Mouse (Mus musculus) G1E (cell line): ENCODE results near the gene Mcrip2. TPM values are rescaled to one million over a fixed set of nuclear protein-coding genes. Genes with fewer than 3 reads are reported as not detected.

ENCODE experiments used
- ATAC-seq: 2 replicates; pipeline ENCODE4 v1.8.0; 2016; ENCODE audit warnings: mild to moderate bottlenecking; ENCODE audit not compliant: insufficient number of reproducible peaks, poor library complexity, low FRiP score, severe bottlenecking; ENCODE audit errors: extremely low read depth
- DNase-seq: peaks from one replicate; pipeline ENCODE4 v3.0.0; 2012; ENCODE audit warnings: low spot score
- H3K27me3 ChIP-seq: 2 replicates; pipeline ENCODE4 v1.6.1; 2012; ENCODE audit warnings: mild to moderate bottlenecking, low read length, inconsistent platforms; ENCODE audit not compliant: insufficient read depth
- H3K36me3 ChIP-seq: replicated peaks from 2 replicates; pipeline ENCODE3; 2012; ENCODE audit warnings: mild to moderate bottlenecking, inconsistent platforms
- H3K4me1 ChIP-seq: 2 replicates; pipeline ENCODE4 v1.6.1; 2012; ENCODE audit warnings: low read depth, low read length, inconsistent platforms, mixed read lengths; ENCODE audit not compliant: insufficient read depth
- H3K4me3 ChIP-seq: 2 replicates; pipeline ENCODE4 v1.5.1; 2012; ENCODE audit warnings: low read depth, mild to moderate bottlenecking, inconsistent platforms, low read length, moderate library complexity, mixed read lengths
- H3K9me3 ChIP-seq: replicated peaks from 2 replicates; pipeline ENCODE4 v1.6.1; 2012; ENCODE audit warnings: inconsistent platforms
- CTCF ChIP-seq: IDR thresholded peaks from 2 replicates; pipeline ENCODE4 v1.5.1; 2012; ENCODE audit warnings: low read depth, low read length, inconsistent platforms, mixed read lengths
- GATA1 ChIP-seq: IDR thresholded peaks from 2 replicates; pipeline ENCODE4 v1.6.1; 2012; ENCODE audit warnings: borderline replicate concordance, low read length, inconsistent platforms, mixed read lengths
- GATA2 ChIP-seq: IDR thresholded peaks from 2 replicates; pipeline ENCODE4 v1.6.1; 2012; ENCODE audit warnings: low read depth, low read length, inconsistent platforms, borderline replicate concordance
- POLR2AphosphoS5 ChIP-seq: IDR thresholded peaks from 2 replicates; pipeline ENCODE4 v1.6.1; 2012; ENCODE audit warnings: low read depth, low read length, inconsistent platforms; ENCODE audit not compliant: insufficient replicate concordance
- TAL1 ChIP-seq: conservative IDR thresholded peaks from 2 replicates; pipeline ENCODE4 v1.6.1; 2012; ENCODE audit warnings: low read depth, low read length, inconsistent platforms, mixed read lengths
- polyA plus RNA-seq: library from polyadenylated mRNA; stranded (reverse); fragments of >175 nt; gene quantifications from 2 replicates; pipeline ENCODE4 v1.2.3, GENCODE M21; 2012
- total RNA-seq, 2 experiments: library from RNA; stranded (forward) in 1 of 2; stranded (reverse) in 1 of 2; fragments of 200-1000 nt in 1 of 2; fragments of >200 nt in 1 of 2; fragmentation: Nextera tagmentation in 1 of 2; gene quantifications; 2 replicates each; pipeline ENCODE4 v1.2.3; 2014 to 2017

The Mcrip2 gene
- total and polyA plus RNA-seq, 3 experiments, result 4.4 to 77.6 (median 8.7) TPM

GRCm38 (mm10) chr17:25913186-25913876, 44.8 kb upstream of the Mcrip2 start:
- H3K27me3 ChIP-seq, result no peaks in the 10 kb centered on the region
- H3K4me1 ChIP-seq, result peaks cover 45% of the 10 kb centered on the region
- H3K4me3 ChIP-seq, result no peak overlapping the region
- no peak for DNase-seq
- TF ChIP-seq GATA1 (no peak), CTCF (no peak), GATA2 (no peak), POLR2AphosphoS5 (no peak), TAL1 (no peak)
- peaks cover 70% of the 10 kb centered on the region for H3K36me3 ChIP-seq
- ATAC-seq, result no peak
- H3K9me3 ChIP-seq, result no peaks in the 10 kb centered on the region

- no peak overlapping the region for H3K4me3 ChIP-seq
- H3K36me3 ChIP-seq, result peaks cover 68% of the 10 kb centered on the region
- no peaks in the 10 kb centered on the region for H3K27me3 ChIP-seq
- ATAC-seq (no peak), DNase-seq (no peak)
- peaks cover 30% of the 10 kb centered on the region for H3K4me1 ChIP-seq
- H3K9me3 ChIP-seq, result no peaks in the 10 kb centered on the region
- TF ChIP-seq GATA1 (no peak), GATA2 (no peak)
These were observed 43.3 kb upstream of the Mcrip2 start for GRCm38 (mm10) chr17:25911816-25912215.

- Histone ChIP-seq H3K4me3 (no peak overlapping the region), H3K4me1 (peaks cover 8% of the 10 kb centered on the region), H3K36me3 (peaks cover 51% of the 10 kb centered on the region), H3K9me3 (no peaks in the 10 kb centered on the region), H3K27me3 (no peaks in the 10 kb centered on the region)
- DNase-seq (no peak), ATAC-seq (no peak)
- no peak for TF ChIP-seq POLR2AphosphoS5
- TF ChIP-seq GATA1, result no peak
- no peak for TF ChIP-seq CTCF
- TF ChIP-seq GATA2, result no peak
- no peak for TF ChIP-seq TAL1
These were observed 39.1 kb upstream of the Mcrip2 start for GRCm38 (mm10) chr17:25907640-25908039.

- H3K36me3 ChIP-seq, result peaks cover 57% of the 10 kb centered on the region
- H3K27me3 ChIP-seq, result no peaks in the 10 kb centered on the region
- no peak for DNase-seq
- TF ChIP-seq GATA1 (no peak), POLR2AphosphoS5 (no peak), GATA2 (no peak), TAL1 (no peak), CTCF (no peak)
- ATAC-seq, result no peak
- H3K4me1 ChIP-seq, result no peaks in the 10 kb centered on the region
- no peak overlapping the region for H3K4me3 ChIP-seq
- H3K9me3 ChIP-seq, result peaks cover 2% of the 10 kb centered on the region; the same call in 1 of the 2 replicates
These were observed 34.5 kb upstream of the Mcrip2 start for GRCm38 (mm10) chr17:25903061-25903460.

GRCm38 (mm10) chr17:25900193-25900592, 31.6 kb upstream of the Mcrip2 start:
- Histone ChIP-seq H3K9me3 (peaks cover 2% of the 10 kb centered on the region; the same call in 1 of the 2 replicates), H3K27me3 (no peaks in the 10 kb centered on the region), H3K4me3 (no peak overlapping the region), H3K36me3 (peaks cover 48% of the 10 kb centered on the region), H3K4me1 (peaks cover 8% of the 10 kb centered on the region)
- ATAC-seq (no peak), DNase-seq (no peak)
- TF ChIP-seq POLR2AphosphoS5 (no peak), TAL1 (no peak), CTCF (no peak)

- no peak for ATAC-seq
These were observed 27.3 kb upstream of the Mcrip2 start for GRCm38 (mm10) chr17:25895891-25896290.

More at GRCm38 (mm10) chr17:25895891-25896290, 27.3 kb upstream of the Mcrip2 start:
- H3K36me3 ChIP-seq, result peaks cover 48% of the 10 kb centered on the region
- H3K4me3 ChIP-seq, result no peak overlapping the region
- TF ChIP-seq TAL1 (no peak), GATA2 (no peak), GATA1 (no peak), POLR2AphosphoS5 (no peak), CTCF (no peak)
- peaks cover 13% of the 10 kb centered on the region for H3K4me1 ChIP-seq
- no peak for DNase-seq
- H3K9me3 ChIP-seq, result peaks cover 2% of the 10 kb centered on the region; the same call in 1 of the 2 replicates
- H3K27me3 ChIP-seq, result no peaks in the 10 kb centered on the region
